Mouse (Mus musculus) CH12.LX (cell line): ENCODE measurements at regions not wholly inside any gene's neighbourhood (a gene's known extent, or its start where the extent isn't known, plus 50 kb on each side); places are given as distances from the start of the nearest gene placed in this dataset.

ENCODE experiments used
- DNase-seq: peaks from one replicate; pipeline ENCODE4 v3.0.0-alpha.2; 2013; ENCODE audit errors: extremely low read depth
- H3K27ac ChIP-seq: 2 replicates; pipeline ENCODE4 v1.5.1; 2012; ENCODE audit warnings: low read depth, mild to moderate bottlenecking, control low read depth, moderate library complexity; ENCODE audit not compliant: insufficient read depth
- H3K27me3 ChIP-seq: replicated peaks from 2 replicates; pipeline ENCODE3; 2012; ENCODE audit warnings: inconsistent platforms
- H3K36me3 ChIP-seq, 2 experiments: replicated peaks in 1 of 2; 2 replicates each; pipeline versions ENCODE3 to v1.6.1; 2012; ENCODE audit warnings: inconsistent platforms in 1 of 2, low read length in 1 of 2, mild to moderate bottlenecking in 1 of 2, mixed read lengths in 1 of 2, moderate library complexity in 1 of 2; ENCODE audit not compliant: control insufficient read depth in 1 of 2, insufficient read depth in 1 of 2
- H3K4me1 ChIP-seq, 2 experiments: 2 replicates each; pipeline ENCODE4 v1.6.1; 2012; ENCODE audit warnings: inconsistent platforms in 1 of 2, moderate library complexity in 1 of 2; ENCODE audit not compliant: insufficient read depth in 2 of 2, control insufficient read depth in 1 of 2
- H3K4me2 ChIP-seq: 2 replicates; pipeline ENCODE4 v1.6.1; 2012; ENCODE audit warnings: low read depth, mild to moderate bottlenecking, control low read depth; ENCODE audit not compliant: poor library complexity, insufficient read depth, severe bottlenecking
- H3K4me3 ChIP-seq, 3 experiments: fragments of 150-350 bp in 1 of 3; sonication (generic) in 1 of 3; replicated peaks in 1 of 3; 2 replicates each; pipeline versions ENCODE3 to v1.5.1; 2011 to 2012; ENCODE audit warnings: low read depth in 2 of 3, low read length in 2 of 3, mild to moderate bottlenecking in 2 of 3, moderate library complexity in 2 of 3, control low read depth in 1 of 3, improper control_type of control experiment in 1 of 3, inconsistent platforms in 1 of 3, mixed read lengths in 1 of 3; ENCODE audit not compliant: poor library complexity in 1 of 3
- H3K79me2 ChIP-seq: replicated peaks from 2 replicates; pipeline ENCODE4 v1.6.1; 2012; ENCODE audit warnings: mild to moderate bottlenecking, moderate library complexity; ENCODE audit not compliant: control insufficient read depth, poor library complexity, insufficient read depth, severe bottlenecking; ENCODE audit errors: extremely low read depth
- H3K9ac ChIP-seq: 2 replicates; pipeline ENCODE4 v1.6.1; 2012; ENCODE audit warnings: low read depth, mild to moderate bottlenecking, control low read depth, moderate library complexity; ENCODE audit not compliant: insufficient read depth
- H3K9me3 ChIP-seq: replicated peaks from 2 replicates; pipeline ENCODE3; 2012; ENCODE audit warnings: low read length, inconsistent platforms, mixed read lengths
- BHLHE40 ChIP-seq: IDR thresholded peaks from 2 replicates; pipeline ENCODE4 v1.6.1; 2011; ENCODE audit warnings: mild to moderate bottlenecking, low read depth, low read length, improper control_type of control experiment
- CHD1 ChIP-seq: IDR thresholded peaks from 2 replicates; pipeline ENCODE4 v1.6.1; 2012; ENCODE audit warnings: low read depth, low read length, improper control_type of control experiment, inconsistent platforms
- CHD2 ChIP-seq: IDR thresholded peaks from 2 replicates; pipeline ENCODE4 v1.6.1; 2011; ENCODE audit warnings: low read length, improper control_type of control experiment
- CTCF ChIP-seq, 2 experiments: IDR thresholded peaks in 1 of 2; conservative IDR thresholded peaks in 1 of 2; 2 replicates each; pipeline ENCODE4 v1.5.1; 2011 to 2012; ENCODE audit warnings: low read depth in 2 of 2, low read length in 2 of 2, improper control_type of control experiment in 1 of 2, inconsistent platforms in 1 of 2, mild to moderate bottlenecking in 1 of 2, moderate library complexity in 1 of 2
- E2F4 ChIP-seq: IDR thresholded peaks from 2 replicates; pipeline ENCODE4 v1.6.1; 2011; ENCODE audit warnings: low read depth, low read length, improper control_type of control experiment; ENCODE audit not compliant: insufficient replicate concordance
- ELF1 ChIP-seq: IDR thresholded peaks from 2 replicates; pipeline ENCODE4 v1.6.1; 2014; ENCODE audit warnings: low read depth, mild to moderate bottlenecking, inconsistent platforms, low read length, improper control_type of control experiment
- ETS1 ChIP-seq: conservative IDR thresholded peaks from 2 replicates; pipeline ENCODE4 v1.6.1; 2012; ENCODE audit warnings: low read depth, mild to moderate bottlenecking, inconsistent platforms, low read length, improper control_type of control experiment, moderate library complexity
- GABPA ChIP-seq: IDR thresholded peaks from 2 replicates; pipeline ENCODE4 v1.6.1; 2012; ENCODE audit warnings: low read depth, low read length, improper control_type of control experiment, inconsistent platforms; ENCODE audit not compliant: insufficient replicate concordance
- HCFC1 ChIP-seq: IDR thresholded peaks from 2 replicates; pipeline ENCODE4 v1.6.1; 2012; ENCODE audit warnings: low read depth, mild to moderate bottlenecking, inconsistent platforms, low read length, improper control_type of control experiment
- JUN ChIP-seq: IDR thresholded peaks from 2 replicates; pipeline ENCODE4 v1.6.1; 2011; ENCODE audit warnings: low read depth, mild to moderate bottlenecking, low read length, improper control_type of control experiment, moderate library complexity; ENCODE audit not compliant: insufficient read depth
- KAT2A ChIP-seq: IDR thresholded peaks from 2 replicates; pipeline ENCODE4 v1.6.1; 2012; ENCODE audit warnings: low read length, improper control_type of control experiment, inconsistent platforms; ENCODE audit not compliant: insufficient replicate concordance
- MAFK ChIP-seq: IDR thresholded peaks from 2 replicates; pipeline ENCODE4 v1.6.1; 2011; ENCODE audit warnings: low read length, improper control_type of control experiment; ENCODE audit not compliant: insufficient replicate concordance
- MAX ChIP-seq: IDR thresholded peaks from 2 replicates; pipeline ENCODE4 v1.6.1; 2011; ENCODE audit warnings: low read length, improper control_type of control experiment
- MAZ ChIP-seq: IDR thresholded peaks from 2 replicates; pipeline ENCODE4 v1.6.1; 2012; ENCODE audit warnings: low read depth, mild to moderate bottlenecking, inconsistent platforms, low read length, improper control_type of control experiment, moderate library complexity
- MEF2A ChIP-seq: IDR thresholded peaks from 2 replicates; pipeline ENCODE4 v1.6.1; 2014; ENCODE audit warnings: low read depth, mild to moderate bottlenecking, inconsistent platforms, low read length, improper control_type of control experiment, borderline replicate concordance
- MXI1 ChIP-seq: IDR thresholded peaks from 2 replicates; pipeline ENCODE4 v1.6.1; 2011; ENCODE audit warnings: mild to moderate bottlenecking, low read depth, low read length, improper control_type of control experiment
- MYC ChIP-seq: IDR thresholded peaks from 2 replicates; pipeline ENCODE4 v1.6.1; 2011; ENCODE audit warnings: low read depth, mild to moderate bottlenecking, improper control_type of control experiment, low read length
- NELFE ChIP-seq: IDR thresholded peaks from 2 replicates; pipeline ENCODE4 v1.6.1; 2011; ENCODE audit warnings: low read depth, low read length, improper control_type of control experiment
- NRF1 ChIP-seq: IDR thresholded peaks from 2 replicates; pipeline ENCODE4 v1.6.1; 2014; ENCODE audit warnings: low read depth, mild to moderate bottlenecking, inconsistent platforms, low read length, improper control_type of control experiment, moderate library complexity
- POLR2A ChIP-seq: IDR thresholded peaks from 2 replicates; pipeline ENCODE4 v1.6.1; 2011; ENCODE audit warnings: low read depth, mild to moderate bottlenecking, improper control_type of control experiment, low read length
- POLR2AphosphoS2 ChIP-seq: IDR thresholded peaks from 2 replicates; pipeline ENCODE4 v1.6.1; 2011; ENCODE audit warnings: low read depth, low read length, improper control_type of control experiment
- RAD21 ChIP-seq: IDR thresholded peaks from 2 replicates; pipeline ENCODE4 v1.6.1; 2011; ENCODE audit warnings: low read depth, mild to moderate bottlenecking, low read length, improper control_type of control experiment, moderate library complexity
- RCOR1 ChIP-seq: conservative IDR thresholded peaks from 2 replicates; pipeline ENCODE4 v1.6.1; 2012; ENCODE audit warnings: low read depth, mild to moderate bottlenecking, inconsistent platforms, low read length, improper control_type of control experiment
- SIN3A ChIP-seq: IDR thresholded peaks from 2 replicates; pipeline ENCODE4 v1.6.1; 2012; ENCODE audit warnings: low read length, improper control_type of control experiment, inconsistent platforms
- SMC3 ChIP-seq: IDR thresholded peaks from 2 replicates; pipeline ENCODE4 v1.6.1; 2011; ENCODE audit warnings: low read depth, low read length, improper control_type of control experiment
- TCF12 ChIP-seq: IDR thresholded peaks from 2 replicates; pipeline ENCODE4 v1.6.1; 2014; ENCODE audit warnings: low read depth, mild to moderate bottlenecking, inconsistent platforms, low read length, improper control_type of control experiment
- UBTF ChIP-seq: IDR thresholded peaks from 2 replicates; pipeline ENCODE4 v1.6.1; 2012; ENCODE audit warnings: low read depth, mild to moderate bottlenecking, inconsistent platforms, low read length, improper control_type of control experiment, moderate library complexity
- USF1 ChIP-seq: IDR thresholded peaks from 2 replicates; pipeline ENCODE4 v1.6.1; 2014; ENCODE audit warnings: low read depth, mild to moderate bottlenecking, inconsistent platforms, low read length, improper control_type of control experiment
- USF2 ChIP-seq: conservative IDR thresholded peaks from 2 replicates; pipeline ENCODE4 v1.6.1; 2011; ENCODE audit warnings: low read depth, low read length, improper control_type of control experiment
- ZC3H11A ChIP-seq: IDR thresholded peaks from 2 replicates; pipeline ENCODE4 v1.6.1; 2012; ENCODE audit warnings: low read depth, mild to moderate bottlenecking, inconsistent platforms, low read length, improper control_type of control experiment
- ZKSCAN1 ChIP-seq: IDR thresholded peaks from 2 replicates; pipeline ENCODE4 v1.6.1; 2012; ENCODE audit warnings: low read depth, inconsistent platforms, low read length, improper control_type of control experiment, borderline replicate concordance
- dilution Hi-C: fragments of 300-500 bp; cut with MboI; formaldehyde crosslinking; loops from 2 replicates; pipeline ENCODE4 v1.14.3; 2020; ENCODE audit warnings: low sequenced_read_pairs; ENCODE audit not compliant: extremely low pct_unique_long_range_greater_than_20kb, extremely low pct_ligation_motif_present
- in situ Hi-C: fragments of 300-500 bp; cut with MboI; formaldehyde crosslinking; loops from 3 replicates; pipeline ENCODE4 v1.14.3; 2019; ENCODE audit warnings: low sequenced_read_pairs, low pct_ligation_motif_present, low pct_unique_long_range_greater_than_20kb, mixed read lengths

DNA sequence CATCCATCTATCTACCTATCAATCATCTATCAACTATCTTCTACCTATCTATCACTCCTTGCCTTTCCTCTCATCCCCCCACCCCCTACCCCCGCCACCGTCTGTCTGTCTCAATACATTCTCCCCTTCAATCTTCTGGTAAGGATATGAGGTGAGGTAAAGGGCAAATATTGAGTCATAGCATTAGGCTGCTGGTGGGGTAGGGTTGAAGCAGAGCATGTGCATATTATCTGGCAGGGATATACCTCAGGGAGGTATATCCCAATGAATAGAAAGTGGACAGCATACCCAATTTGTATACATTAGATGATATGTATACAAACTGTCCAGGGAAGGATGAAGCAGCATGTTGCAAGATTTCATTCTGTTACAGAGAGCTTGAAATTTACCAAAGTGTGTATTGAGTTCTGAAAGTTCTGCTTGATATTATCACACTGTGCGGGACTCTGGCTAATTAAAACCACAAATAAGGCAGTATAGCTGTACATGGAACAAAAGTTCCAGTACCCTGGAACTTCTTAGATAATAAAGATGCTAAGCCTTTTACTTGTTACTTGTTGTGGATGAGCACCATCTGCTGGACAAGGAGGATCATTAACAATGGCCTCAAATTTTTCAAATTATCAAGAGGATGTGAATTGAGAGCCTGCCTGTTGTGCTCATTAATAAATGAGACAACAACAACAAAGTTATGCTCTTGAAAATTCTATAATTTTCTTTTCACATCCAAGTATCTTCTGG is 113.1 kb upstream of the Fam49a start:
- dilution Hi-C loops (no loop called here), in situ Hi-C loops (loop anchor here (10.0 to 25.0 kb wide), 2 partner anchors 794 to 962 kb away; no protein-coding TSS in a partner anchor)
- H3K4me3 ChIP-seq: no peak overlapping the region
- H3K9ac ChIP-seq: no peak overlapping the region
- peaks cover 0 to 15% of the 10 kb centered on the region in 2 experiments; a peak in 3 of 4 replicates for H3K4me1 ChIP-seq
- no peaks in the 10 kb centered on the region for H3K9me3 ChIP-seq
- H3K4me2 ChIP-seq: no peak overlapping the region
- H3K27ac ChIP-seq: no peak overlapping the region
- H3K27me3 ChIP-seq: no peaks in the 10 kb centered on the region
- DNase-seq: peak; percentile 58
- TF ChIP-seq NRF1: no peak
- no peak for TF ChIP-seq ELF1
- TF ChIP-seq MYC: no peak
- TF ChIP-seq E2F4: no peak
- TF ChIP-seq ZC3H11A: peak; percentile 4; the same call in 1 of the 2 replicates
- TF ChIP-seq RAD21: peak; percentile 88
- no peak for TF ChIP-seq JUN
- TF ChIP-seq CTCF (conservative IDR thresholded peaks at IDR 0.05 in 1 of 2, IDR thresholded peaks at IDR 0.05 in 1 of 2; ENCODE audit: low read depth in 2 of 2, low read length in 2 of 2): peak; percentile 33 to 76; a peak in 3 of 4 replicates
- no peak for TF ChIP-seq USF1
- no peak for TF ChIP-seq UBTF
- peak; percentile 68 for TF ChIP-seq SMC3
- no peak for TF ChIP-seq KAT2A
- TF ChIP-seq GABPA: no peak
- no peak for TF ChIP-seq MAZ
- no peak for TF ChIP-seq MXI1
- no peak for TF ChIP-seq USF2
- TF ChIP-seq CHD2: no peak
- no peak for TF ChIP-seq RCOR1
- TF ChIP-seq BHLHE40: no peak
- TF ChIP-seq CHD1: no peak
- no peaks in the 10 kb centered on the region for H3K36me3 ChIP-seq
- no peaks in the 10 kb centered on the region for H3K79me2 ChIP-seq

GRCm38 (mm10) chr12:12164411-12164810 is 97.5 kb upstream of the Fam49a start:
- Histone ChIP-seq H3K27ac (no peak overlapping the region), H3K4me2 (no peak overlapping the region), H3K4me3 (no peak overlapping the region), H3K27me3 (no peaks in the 10 kb centered on the region), H3K9ac (no peak overlapping the region), H3K36me3 (no peaks in the 10 kb centered on the region), H3K9me3 (peaks cover 5% of the 10 kb centered on the region), H3K79me2 (no peaks in the 10 kb centered on the region), H3K4me1 (no peaks in the 10 kb centered on the region)
- no peak for TF ChIP-seq ZC3H11A
- no peak for TF ChIP-seq NELFE
- TF ChIP-seq TCF12: no peak
- TF ChIP-seq ELF1: no peak
- no peak for TF ChIP-seq RCOR1
- TF ChIP-seq CHD1: no peak
- no peak for TF ChIP-seq POLR2A
- TF ChIP-seq HCFC1: no peak
- TF ChIP-seq ETS1: no peak
- no peak for TF ChIP-seq BHLHE40
- TF ChIP-seq ZKSCAN1: no peak
- no peak for TF ChIP-seq POLR2AphosphoS2
- TF ChIP-seq E2F4: no peak
- no peak for TF ChIP-seq MAFK
- TF ChIP-seq MEF2A: no peak
- TF ChIP-seq MAX: no peak
- no peak for TF ChIP-seq NRF1
- no peak for TF ChIP-seq KAT2A
- TF ChIP-seq SIN3A: no peak
- no peak for TF ChIP-seq USF1
- dilution Hi-C loops (no loop called here), in situ Hi-C loops (no loop called here)
- DNase-seq: no peak
